Mouse (Mus musculus): ENCODE measurements around the gene Izumo2. TPM values are rescaled to one million over a fixed set of nuclear protein-coding genes. Genes with fewer than 3 reads are reported as not detected.

Izumo2 gene
- polyA plus RNA-seq (2017; shearing (Covaris generic)): not detected

GRCm38 (mm10) chr7:44708574-44708973 lies at the start of gene Izumo2:
TSS of gene Izumo2 (plus strand) at chr7:44708742.

GRCm38 (mm10) chr7:44670803-44671202 lies 37.7 kb upstream of the Izumo2 start, which contains the start of gene Myh14:
TSS of gene Myh14 (minus strand) at chr7:44670843.

GRCm38 (mm10) chr7:44748101-44749044 lies 39.8 kb downstream of the Izumo2 start, which contains the start of gene Vrk3:
TSS of gene Vrk3 (plus strand) at chr7:44748413.

GRCm38 (mm10) chr7:44750950-44751349 lies 42.4 kb downstream of the Izumo2 start, which contains the start of gene Zfp473:
TSS of gene Zfp473 (minus strand) at chr7:44751050.

Other genes starting within 250 kb of the Izumo2 start
- 0.28 TPM for gene Aspdh, start 243.4 kb upstream of the Izumo2 start, polyA plus RNA-seq (2017; shearing (Covaris generic))
- gene Josd2, start 240.8 kb upstream of the Izumo2 start, polyA plus RNA-seq (2017; shearing (Covaris generic)): 111 TPM
- 188 TPM for gene Emc10, start 212.2 kb upstream of the Izumo2 start, polyA plus RNA-seq (2017; shearing (Covaris generic))
- gene Fam71e1, start 212.2 kb upstream of the Izumo2 start, polyA plus RNA-seq (2017; shearing (Covaris generic)): 3.4 TPM
- not detected for gene Mybpc2, start 184.1 kb upstream of the Izumo2 start, polyA plus RNA-seq (2017; shearing (Covaris generic))
- 0.87 TPM for gene Spib, start 176.7 kb upstream of the Izumo2 start, polyA plus RNA-seq (2017; shearing (Covaris generic))
- gene Pold1, start 159.9 kb upstream of the Izumo2 start, polyA plus RNA-seq (2017; shearing (Covaris generic)): 58.9 TPM
- gene Nr1h2, start 154.8 kb upstream of the Izumo2 start, polyA plus RNA-seq (2017; shearing (Covaris generic)): 143 TPM
- gene Napsa, start 136.4 kb upstream of the Izumo2 start, polyA plus RNA-seq (2017; shearing (Covaris generic)): 1.3 TPM
- not detected for gene Kcnc3, start 118.1 kb upstream of the Izumo2 start, polyA plus RNA-seq (2017; shearing (Covaris generic))
- not detected for gene Myh14, start 37.9 kb upstream of the Izumo2 start, polyA plus RNA-seq (2017; shearing (Covaris generic))
- gene Vrk3, start 39.7 kb downstream of the Izumo2 start, polyA plus RNA-seq (2017; shearing (Covaris generic)): 106 TPM
- 0.71 TPM for gene Zfp473, start 42.3 kb downstream of the Izumo2 start, polyA plus RNA-seq (2017; shearing (Covaris generic))
- 43.8 TPM for gene Nup62, start 107.3 kb downstream of the Izumo2 start, polyA plus RNA-seq (2017; shearing (Covaris generic))
- gene Il4i1, start 107.6 kb downstream of the Izumo2 start, polyA plus RNA-seq (2017; shearing (Covaris generic)): 2.3 TPM
- 0.39 TPM for gene Atf5, start 107.9 kb downstream of the Izumo2 start, polyA plus RNA-seq (2017; shearing (Covaris generic))
- gene Akt1s1, start 140.2 kb downstream of the Izumo2 start, polyA plus RNA-seq (2017; shearing (Covaris generic)): 35.4 TPM
- 93.5 TPM for gene Tbc1d17, start 140.3 kb downstream of the Izumo2 start, polyA plus RNA-seq (2017; shearing (Covaris generic))
- gene Pnkp, start 148.4 kb downstream of the Izumo2 start, polyA plus RNA-seq (2017; shearing (Covaris generic)): 105 TPM
- gene Ptov1, start 161.0 kb downstream of the Izumo2 start, polyA plus RNA-seq (2017; shearing (Covaris generic)): 27.7 TPM
- gene Med25, start 184.0 kb downstream of the Izumo2 start, polyA plus RNA-seq (2017; shearing (Covaris generic)): 59.3 TPM
- gene Fuz, start 187.3 kb downstream of the Izumo2 start, polyA plus RNA-seq (2017; shearing (Covaris generic)): 45.3 TPM
- gene Ap2a1, start 220.8 kb downstream of the Izumo2 start, polyA plus RNA-seq (2017; shearing (Covaris generic)): 68.0 TPM
- not detected for gene Tsks, start 234.5 kb downstream of the Izumo2 start, polyA plus RNA-seq (2017; shearing (Covaris generic))